Mouse (Mus musculus) megakaryocyte, adult 5-6 weeks (primary cell): ENCODE results near the gene Pcdh18. TPM values are rescaled to one million over a fixed set of nuclear protein-coding genes. Genes with fewer than 3 reads are reported as not detected.

ENCODE experiments used
- ATAC-seq: 2 replicates; pipeline ENCODE4 v1.8.0; 2016; ENCODE audit warnings: mild to moderate bottlenecking, inconsistent platforms; ENCODE audit not compliant: poor library complexity, severe bottlenecking
- total RNA-seq, 2 experiments: library from RNA; stranded (forward) in 1 of 2; stranded (reverse) in 1 of 2; fragments of 153-499, 151-499 nt in 1 of 2; fragments of 221-1000, 200-1000 nt in 1 of 2; gene quantifications; 2 replicates each; pipeline versions ENCODE4 v1.2.3 to v1.2.4; 2015 to 2017

The Pcdh18 gene
- 0.23 and 0.45 TPM in 2 replicates for total RNA-seq (2015)
- total RNA-seq (2017): 0.20 and 0.22 TPM in 2 replicates

- ATAC-seq: no peak
Measured at GRCm38 (mm10) chr3:49756870-49757625, at the start of gene Pcdh18. Gene Pcdh18, minus strand, starts transcription at chr3:49757325.

- ATAC-seq: no peak
Measured at GRCm38 (mm10) chr3:49806823-49807222, 49.7 kb upstream of the Pcdh18 start.

GRCm38 (mm10) chr3:49805511-49805910 is 48.4 kb upstream of the Pcdh18 start:
- no peak for ATAC-seq

- ATAC-seq: no peak
Measured at GRCm38 (mm10) chr3:49788296-49788695, 31.2 kb upstream of the Pcdh18 start.

- no peak for ATAC-seq
Measured at GRCm38 (mm10) chr3:49787719-49788118, 30.6 kb upstream of the Pcdh18 start.

- ATAC-seq: no peak
Measured at GRCm38 (mm10) chr3:49768992-49769738, 12.0 kb upstream of the Pcdh18 start.

- ATAC-seq: no peak
Measured at GRCm38 (mm10) chr3:49762711-49763110, 5.6 kb upstream of the Pcdh18 start.

- ATAC-seq: no peak
Measured at GRCm38 (mm10) chr3:49761971-49762370, 4.8 kb upstream of the Pcdh18 start.

- ATAC-seq: no peak
Measured at GRCm38 (mm10) chr3:49757626-49758019, 498 bp upstream of the Pcdh18 start.

GRCm38 (mm10) chr3:49755986-49756845 is 909 bp downstream of the Pcdh18 start:
- ATAC-seq: no peak

- ATAC-seq: no peak
Measured at GRCm38 (mm10) chr3:49752766-49753165, 4.4 kb downstream of the Pcdh18 start.

- ATAC-seq: no peak
Measured at GRCm38 (mm10) chr3:49749491-49750284, 7.4 kb downstream of the Pcdh18 start.

- ATAC-seq: no peak
Measured at GRCm38 (mm10) chr3:49748054-49748453, 9.1 kb downstream of the Pcdh18 start.

GRCm38 (mm10) chr3:49739061-49739460 is 18.1 kb downstream of the Pcdh18 start:
- no peak for ATAC-seq

- ATAC-seq: no peak
Measured at GRCm38 (mm10) chr3:49738531-49738930, 18.6 kb downstream of the Pcdh18 start.

- no peak for ATAC-seq
Measured at GRCm38 (mm10) chr3:49706503-49706902, 50.6 kb downstream of the Pcdh18 start.

- ATAC-seq: no peak
Measured at GRCm38 (mm10) chr3:49699951-49700350, 57.2 kb downstream of the Pcdh18 start.
